Mouse (Mus musculus) heart, adult 18-20 months (tissue): Measurements from ENCODE around the gene Trim40. TPM values are rescaled to one million over a fixed set of nuclear protein-coding genes. Genes with fewer than 3 reads are reported as not detected.

Source experiments
- DNase-seq, 2 experiments: peaks; one replicate each; pipeline ENCODE4 v3.0.0; 2021 to 2022; ENCODE audit warnings: mixed read lengths in 1 of 2
- long read RNA-seq, 2 experiments: library from polyadenylated mRNA; stranded (forward); transcript quantifications; one replicate each; pipeline ENCODE4 v2.0.0; 2021
- total RNA-seq, 2 experiments: library from RNA; stranded (reverse); gene quantifications; 2 replicates each; pipeline ENCODE4 v1.2.3; 2021

Gene Trim40
- not detected for total RNA-seq
- long read RNA-seq, experiment 1, partial matches to known transcripts: 0 of 1 reads
- long read RNA-seq, experiment 1, other reads (novel, unspliced or antisense): 1 of 1 reads
- long read RNA-seq, experiment 2: 0 reads

DNA sequence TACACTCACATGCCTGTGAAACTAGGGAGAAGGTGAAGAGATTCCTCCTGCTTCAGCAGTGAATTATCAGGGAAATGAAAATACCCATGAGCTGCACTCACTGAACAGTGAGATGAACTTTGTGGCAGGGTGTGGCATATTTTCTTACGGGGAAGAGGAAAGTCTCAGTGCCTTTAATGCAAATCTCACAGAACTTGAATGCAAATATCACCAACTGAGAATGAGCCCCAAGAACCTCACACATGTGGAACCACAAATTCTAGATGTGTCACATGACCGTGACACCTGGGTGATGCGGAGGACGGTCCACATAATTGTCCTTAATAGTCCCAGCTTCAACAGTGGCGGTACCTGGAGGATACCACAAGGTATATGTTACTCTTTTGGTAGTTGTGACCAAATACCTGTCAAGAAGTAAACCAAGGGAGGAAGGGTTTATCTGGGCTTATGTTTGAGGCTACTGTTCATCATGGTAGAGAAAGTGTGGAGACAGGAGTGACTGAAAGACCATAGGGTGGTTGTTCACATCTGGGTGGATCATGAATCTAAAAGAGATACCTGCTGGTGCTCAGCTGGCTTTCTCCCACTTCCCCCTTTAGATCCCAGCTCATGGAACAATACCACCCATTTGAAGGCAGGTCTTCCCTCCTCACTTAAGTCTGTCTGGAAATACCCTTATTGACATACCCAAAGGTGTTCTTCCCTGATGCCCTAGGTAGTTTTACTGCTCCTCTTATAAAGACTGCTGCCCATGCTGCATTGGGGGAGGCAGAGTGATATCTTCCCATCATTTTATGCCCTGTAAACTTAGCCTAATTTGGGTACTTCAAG, at the start of gene Trim40:
TSS of gene Trim40 (minus strand) at position 51 of the 831 bp plus-strand sequence.
- no peak for DNase-seq

DNA sequence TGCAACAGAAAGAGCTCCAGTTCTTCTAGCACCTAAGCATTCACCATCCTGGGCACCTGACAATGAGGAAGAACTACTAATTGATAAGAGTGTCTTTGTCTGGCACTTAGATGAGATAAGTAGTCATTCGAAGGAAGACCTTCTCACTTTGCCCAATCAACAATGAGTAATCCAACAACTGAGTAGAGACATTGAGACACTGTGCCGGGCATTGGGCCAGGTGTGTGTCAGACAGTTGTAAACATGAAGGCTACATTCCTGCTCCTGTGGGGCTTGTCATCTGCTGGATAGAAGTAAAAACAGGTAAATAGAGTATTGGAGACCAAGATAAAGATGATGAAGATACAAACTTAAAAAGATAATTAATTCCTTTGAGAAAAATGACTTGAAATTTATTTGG, 48.1 kb upstream of the Trim40 start:
- DNase-seq: no peak

DNA sequence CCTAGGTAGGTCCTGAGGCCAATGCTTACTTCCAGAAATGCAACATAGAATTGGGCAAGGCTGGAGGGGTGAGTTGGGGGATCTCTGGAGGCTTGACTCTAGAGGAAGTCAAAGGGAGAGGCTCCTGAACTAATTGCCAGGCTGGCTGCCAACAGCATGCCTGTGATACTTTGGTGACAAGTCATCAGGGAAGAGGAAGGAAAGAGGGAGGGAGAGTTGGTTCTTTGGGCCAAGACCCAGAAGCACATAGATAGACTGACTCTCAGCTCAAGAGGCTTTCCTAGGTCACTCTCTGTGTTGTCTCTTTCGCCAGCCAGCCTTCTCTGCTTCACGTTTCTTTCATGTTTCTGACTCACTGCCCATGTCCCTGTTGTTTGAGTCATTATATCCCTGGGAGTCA, 41.9 kb upstream of the Trim40 start:
- DNase-seq: peak; percentile 75 to 85

DNA sequence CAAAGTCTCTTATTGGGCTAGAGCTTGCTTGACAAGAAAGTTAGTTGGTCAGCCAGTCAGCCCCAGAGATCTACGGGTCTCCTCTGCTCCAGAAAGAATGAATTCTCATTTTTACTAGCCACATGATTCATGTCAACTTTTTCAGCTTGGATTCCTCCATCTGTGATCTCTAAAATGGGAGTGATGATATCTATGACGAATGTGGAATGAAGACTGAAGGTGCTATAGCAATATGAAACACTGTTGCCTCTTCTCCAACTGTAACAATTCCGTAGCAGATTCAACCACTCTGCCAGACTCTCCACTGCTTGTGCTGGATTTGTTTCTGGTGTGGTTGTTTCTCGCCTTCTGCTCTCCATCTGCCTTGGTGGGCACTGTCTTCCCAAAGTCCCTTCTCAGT, 41.2 kb upstream of the Trim40 start:
- no peak for DNase-seq

DNA sequence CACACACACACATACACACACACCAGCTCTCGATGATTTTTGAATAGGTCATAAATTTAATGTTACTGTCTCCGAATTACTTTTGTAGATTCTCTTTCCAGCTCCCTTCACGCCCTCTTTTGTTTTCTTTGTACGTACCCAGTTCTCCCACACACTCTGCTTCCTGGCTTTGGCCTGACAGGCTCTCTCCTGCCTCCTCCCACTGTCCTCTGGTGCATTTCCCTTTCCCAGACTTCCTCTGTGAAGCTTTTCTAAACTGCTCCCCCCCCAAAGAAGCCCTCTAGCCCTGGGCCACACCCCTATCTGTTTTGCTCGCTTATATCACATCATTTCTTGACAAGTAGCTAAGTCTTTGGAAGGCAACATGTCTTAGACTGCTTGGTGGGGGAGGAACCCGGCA, 40.3 kb upstream of the Trim40 start:
- peak in 1 of 2 experiments; percentile 61 for DNase-seq

DNA sequence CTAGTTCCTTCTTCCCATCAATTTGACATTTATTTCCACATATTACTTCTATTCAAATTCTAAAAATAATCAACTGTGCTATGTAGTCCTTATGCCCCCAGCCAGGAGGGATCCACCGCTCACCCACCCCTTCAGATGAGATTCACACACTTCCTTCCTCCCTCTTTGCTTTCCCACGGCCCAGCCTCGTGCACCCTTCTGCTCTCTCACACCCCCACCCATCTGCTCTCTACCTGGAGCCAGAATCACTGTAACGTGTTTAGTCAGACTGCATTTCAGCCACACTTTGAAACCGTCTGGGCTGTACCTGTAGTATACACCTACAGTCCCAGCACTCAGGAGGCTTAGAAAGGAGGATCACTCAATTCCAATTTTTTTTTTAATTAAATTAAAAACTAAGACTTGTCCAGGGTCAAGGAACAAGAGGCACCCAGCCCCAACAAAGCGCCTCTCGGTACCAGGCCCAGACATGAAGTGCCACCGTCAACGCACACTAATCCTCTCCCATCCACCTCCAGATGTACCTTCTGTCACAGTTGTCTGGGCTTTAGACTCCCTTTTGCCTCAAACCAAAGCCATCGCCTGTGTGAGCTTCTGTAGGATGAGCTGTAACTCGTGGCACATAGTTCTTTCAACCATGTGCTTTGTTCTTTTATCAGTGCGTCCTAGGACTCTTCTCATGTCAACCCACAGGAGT, 39.5 kb upstream of the Trim40 start:
- no peak for DNase-seq

DNA sequence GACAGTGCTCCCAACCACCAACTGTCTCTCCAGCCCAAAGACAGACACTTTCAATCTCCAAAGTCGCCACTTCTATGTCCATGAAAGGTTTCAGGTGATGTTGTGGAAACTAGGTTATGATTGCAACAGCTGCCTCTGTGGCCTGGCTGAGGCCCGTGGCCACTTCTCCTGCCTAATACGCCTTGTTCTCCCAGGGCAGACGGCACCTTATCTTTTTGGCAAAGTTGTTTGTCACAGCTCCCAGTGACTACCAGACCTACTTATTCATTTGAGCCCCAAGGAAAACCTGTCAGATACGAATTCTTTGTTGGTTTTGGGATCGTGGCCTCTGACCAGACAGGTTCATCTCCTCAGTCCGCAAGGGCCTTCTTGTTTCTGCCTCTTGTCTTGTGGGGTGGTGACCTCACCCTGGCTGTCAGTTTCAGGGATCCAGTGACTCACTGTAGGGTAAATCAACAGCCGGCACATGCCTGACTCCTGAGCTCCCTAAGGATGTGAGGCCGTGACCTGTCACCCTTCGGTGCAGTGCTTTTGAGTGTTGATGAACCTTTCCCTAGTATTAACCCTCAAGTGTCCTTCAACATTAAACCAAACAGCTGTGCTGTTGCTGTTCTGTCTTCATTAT, 37.7 kb upstream of the Trim40 start:
- peak; percentile 46 to 65 for DNase-seq

DNA sequence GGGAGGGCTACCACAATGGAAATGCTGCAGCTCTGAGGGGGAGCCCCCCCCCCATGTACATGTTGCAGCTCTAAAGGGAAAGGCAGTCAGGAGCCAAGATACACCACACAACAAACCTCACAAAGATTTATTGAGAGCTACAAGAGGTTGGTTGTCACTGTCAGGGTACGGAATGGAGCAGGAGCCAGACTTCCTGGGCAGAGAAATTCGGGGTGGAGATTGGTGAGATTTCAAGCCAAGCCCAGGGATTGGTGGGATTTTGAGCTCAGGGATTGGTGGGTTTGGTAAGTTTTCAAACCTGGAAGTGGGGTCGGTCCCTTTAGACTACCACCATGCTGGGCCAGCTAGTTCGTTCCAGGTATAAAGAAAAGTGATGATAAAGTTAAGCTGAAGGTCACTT, 33.6 kb upstream of the Trim40 start:
- DNase-seq: no peak

DNA sequence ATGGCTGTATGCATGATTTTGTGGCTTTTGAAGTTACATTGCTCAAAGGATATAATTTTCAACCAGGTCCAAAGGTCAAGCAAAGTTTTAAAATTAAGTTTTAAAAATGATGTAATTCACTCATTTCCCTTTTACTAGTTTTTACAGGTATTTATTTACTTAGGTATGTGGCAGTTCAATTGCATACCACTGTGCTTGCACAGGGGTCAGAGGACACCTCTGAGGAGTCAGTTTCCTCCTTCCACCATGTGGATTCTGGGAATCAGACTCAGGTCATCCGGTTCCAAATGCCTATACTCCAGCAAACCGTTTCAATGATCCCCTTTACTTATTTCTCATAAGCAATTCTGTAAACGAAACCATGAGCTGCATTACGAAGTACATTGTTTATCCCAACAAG, 32.8 kb upstream of the Trim40 start:
- no peak for DNase-seq

DNA sequence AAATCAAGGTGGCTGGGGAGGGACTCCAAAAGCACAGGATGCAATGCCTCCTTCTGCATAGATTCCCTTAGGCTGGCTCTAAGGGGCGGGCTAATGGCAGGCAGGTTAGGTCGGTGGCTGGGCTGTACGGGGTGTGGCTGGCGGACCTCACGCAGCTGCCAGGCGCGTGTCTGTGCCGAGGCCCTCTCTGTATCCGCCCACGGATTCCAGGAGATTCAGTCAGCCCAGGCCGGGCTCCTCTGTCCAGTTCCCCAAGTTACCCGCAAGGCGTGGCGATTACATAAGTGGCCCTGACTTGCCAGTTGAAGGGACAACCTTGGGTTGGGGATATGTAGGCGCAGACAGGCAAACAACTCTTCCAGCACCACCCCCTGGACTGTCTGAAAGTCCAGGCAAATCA, 30.3 kb upstream of the Trim40 start:
- DNase-seq: peak in 1 of 2 experiments; percentile 9

DNA sequence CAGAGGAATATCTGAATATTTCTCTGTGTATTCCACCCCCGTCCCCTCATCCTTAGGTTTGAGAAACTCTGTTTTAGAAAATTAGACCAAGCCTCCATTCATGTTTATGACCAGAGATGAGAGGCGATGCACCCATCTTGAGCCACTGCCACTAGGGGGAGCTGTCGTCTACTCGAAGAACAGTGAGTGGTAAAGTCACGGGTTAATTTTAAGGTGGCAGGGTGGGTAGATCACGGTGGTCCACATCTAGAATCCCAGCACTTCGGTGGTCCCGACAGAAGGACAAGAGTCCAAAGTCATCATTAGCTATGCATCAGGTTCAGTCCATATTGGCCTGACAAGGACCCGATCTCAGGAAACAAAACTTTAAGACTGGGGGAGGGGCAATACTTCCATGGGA, 25.2 kb upstream of the Trim40 start:
- DNase-seq: peak; percentile 36 to 83

DNA sequence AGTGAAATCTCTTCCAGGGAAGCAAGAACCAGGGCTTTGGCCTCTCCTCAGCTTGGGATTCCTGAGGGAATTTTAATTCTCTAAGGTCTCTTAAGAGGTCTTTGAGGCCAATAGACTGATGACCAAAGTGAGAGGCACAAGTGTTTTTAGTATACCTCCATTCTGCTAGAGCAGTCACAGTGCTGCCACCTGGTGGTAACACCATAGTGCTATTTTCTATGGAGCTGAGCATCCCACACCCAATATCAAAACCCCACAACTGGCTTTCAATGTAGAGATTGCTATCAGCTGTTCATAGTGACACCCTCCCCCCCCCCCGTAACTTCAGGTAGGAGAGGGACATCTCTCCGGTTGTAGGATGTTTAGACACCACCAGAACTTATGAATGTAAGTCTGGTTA, 24.2 kb upstream of the Trim40 start:
- peak; percentile 69 to 87 for DNase-seq

DNA sequence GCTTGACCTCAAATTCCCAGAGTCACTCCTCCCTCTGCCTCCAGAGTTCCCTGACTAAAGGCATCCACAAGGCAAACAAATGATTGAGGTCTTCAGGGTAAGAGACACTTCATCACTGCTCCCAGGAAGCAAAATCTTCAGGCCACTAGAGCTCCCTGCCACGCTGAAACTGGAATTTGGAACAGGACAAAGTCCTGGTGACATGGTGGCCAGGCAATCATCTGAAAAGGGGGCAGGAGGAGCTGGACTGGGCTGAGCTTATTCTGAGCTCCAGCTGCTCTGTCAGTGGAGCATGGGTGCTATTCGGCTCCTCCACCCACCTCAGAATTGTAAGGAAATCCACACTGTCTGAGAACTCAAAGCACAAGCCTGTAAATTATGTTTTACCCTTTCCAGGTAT, 22.1 kb upstream of the Trim40 start:
- DNase-seq: no peak

DNA sequence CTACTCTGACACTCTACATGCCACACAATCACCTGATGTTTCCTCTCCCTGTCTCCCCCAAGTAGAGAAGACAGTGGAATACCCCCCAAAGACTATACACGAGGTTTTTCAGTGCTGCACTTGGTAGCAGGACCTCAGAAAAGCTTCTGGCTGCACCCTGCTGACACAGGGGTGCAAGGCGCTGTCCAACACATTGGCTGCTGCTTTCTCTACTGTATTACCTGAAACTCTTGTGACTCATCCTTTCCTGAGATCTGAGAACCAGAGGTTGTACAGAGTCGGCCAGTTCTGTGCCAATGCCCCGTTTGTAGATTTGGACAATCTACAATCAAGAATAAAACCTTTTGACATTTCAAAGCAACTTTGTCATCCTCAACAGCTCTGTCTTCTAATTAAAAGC, 19.9 kb upstream of the Trim40 start:
- no peak for DNase-seq

DNA sequence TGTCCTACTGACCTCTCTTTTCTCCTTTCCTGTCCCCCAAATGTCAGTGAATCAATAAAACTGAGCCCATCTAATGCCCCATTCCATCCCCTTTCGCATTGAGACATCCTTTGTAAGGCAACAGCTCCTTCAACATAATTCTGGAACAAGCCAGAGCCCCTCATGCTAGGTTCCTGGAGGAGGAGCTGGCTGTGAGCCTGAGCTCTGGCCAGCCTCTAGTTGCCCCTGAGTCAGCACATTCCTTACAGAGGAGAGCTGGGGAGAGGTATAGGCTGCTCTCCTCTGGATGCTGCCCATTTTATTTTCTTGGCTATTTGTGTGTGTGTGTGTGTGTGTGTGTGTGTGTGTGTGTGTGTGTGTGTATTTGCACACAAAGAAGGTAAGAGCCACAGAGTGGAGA, 18.3 kb upstream of the Trim40 start:
- no peak for DNase-seq

DNA sequence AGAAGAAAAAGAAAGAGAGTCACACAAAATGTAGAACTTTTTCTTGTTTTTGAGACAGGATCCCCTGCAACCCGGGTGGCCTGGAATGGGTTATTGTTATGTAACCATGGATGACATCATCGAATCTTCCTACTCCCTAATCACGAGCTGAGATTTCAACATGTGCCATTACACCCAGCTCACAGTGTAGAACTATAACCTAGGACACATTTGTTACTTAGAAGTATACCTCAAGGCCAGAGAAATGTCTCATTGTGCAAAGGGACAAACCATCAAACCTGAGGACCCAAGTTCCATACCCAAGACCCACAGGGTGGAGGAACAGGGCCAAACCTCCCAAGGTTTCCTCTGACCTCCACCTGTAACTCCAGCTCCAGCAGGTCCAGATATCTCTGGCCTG, 13.7 kb upstream of the Trim40 start:
- no peak for DNase-seq

DNA sequence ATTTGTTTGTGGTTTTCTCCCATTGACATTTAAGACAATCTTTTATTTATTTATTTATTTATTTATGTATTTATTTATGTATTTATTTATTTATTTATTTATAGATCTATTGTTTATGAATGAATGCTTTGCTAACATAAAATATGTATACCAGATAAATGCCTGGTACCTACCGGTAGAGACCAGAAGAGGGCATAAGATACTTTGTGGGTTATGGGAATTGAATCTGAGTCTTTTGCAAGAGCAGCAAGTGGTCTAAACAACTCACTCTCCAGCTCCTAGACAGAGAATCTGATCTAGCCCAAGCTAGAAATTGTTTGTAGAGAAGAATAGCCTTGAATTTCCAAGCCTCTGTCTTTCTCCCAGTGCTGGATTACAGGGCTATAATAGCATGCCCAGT, 10.8 kb upstream of the Trim40 start:
- DNase-seq: no peak

DNA sequence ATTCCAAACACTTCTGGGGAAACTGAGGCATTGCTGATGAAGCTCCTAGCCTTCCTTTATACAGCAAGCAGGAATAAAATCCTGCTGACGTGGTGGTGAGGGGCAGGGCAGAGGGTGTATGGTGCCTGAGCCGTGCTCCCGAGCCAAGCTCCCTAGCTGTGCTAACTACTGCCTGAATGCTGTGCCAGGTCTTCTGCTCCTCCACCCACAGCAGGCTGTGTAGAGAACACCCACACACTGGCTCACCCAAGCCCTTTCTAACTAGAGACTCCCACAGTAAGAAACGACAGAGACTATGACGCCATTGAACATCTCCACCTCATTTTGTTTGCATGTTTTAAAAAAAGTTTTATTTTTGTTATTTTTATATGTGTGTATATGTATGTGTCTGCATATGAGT, 10.1 kb upstream of the Trim40 start:
- DNase-seq: no peak

DNA sequence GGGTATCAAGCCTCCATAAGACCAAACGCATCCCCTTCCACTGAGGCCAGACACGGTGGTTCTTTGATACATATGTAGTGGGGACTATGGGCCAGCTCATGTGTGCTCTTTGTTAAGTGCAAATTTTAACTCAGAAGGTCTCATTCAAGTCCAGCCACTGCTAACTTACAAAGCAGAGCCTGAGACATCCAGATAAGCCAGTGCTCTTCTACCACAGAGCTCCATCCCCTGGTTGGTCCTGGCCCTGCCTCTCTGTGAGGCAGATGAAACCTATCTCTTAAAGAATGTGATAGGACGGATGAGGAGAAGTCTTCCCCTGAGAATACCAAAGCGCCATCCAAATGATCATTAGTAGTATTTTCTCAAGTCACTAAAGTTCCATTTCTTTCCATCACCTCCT, 9.5 kb upstream of the Trim40 start:
- DNase-seq: no peak

DNA sequence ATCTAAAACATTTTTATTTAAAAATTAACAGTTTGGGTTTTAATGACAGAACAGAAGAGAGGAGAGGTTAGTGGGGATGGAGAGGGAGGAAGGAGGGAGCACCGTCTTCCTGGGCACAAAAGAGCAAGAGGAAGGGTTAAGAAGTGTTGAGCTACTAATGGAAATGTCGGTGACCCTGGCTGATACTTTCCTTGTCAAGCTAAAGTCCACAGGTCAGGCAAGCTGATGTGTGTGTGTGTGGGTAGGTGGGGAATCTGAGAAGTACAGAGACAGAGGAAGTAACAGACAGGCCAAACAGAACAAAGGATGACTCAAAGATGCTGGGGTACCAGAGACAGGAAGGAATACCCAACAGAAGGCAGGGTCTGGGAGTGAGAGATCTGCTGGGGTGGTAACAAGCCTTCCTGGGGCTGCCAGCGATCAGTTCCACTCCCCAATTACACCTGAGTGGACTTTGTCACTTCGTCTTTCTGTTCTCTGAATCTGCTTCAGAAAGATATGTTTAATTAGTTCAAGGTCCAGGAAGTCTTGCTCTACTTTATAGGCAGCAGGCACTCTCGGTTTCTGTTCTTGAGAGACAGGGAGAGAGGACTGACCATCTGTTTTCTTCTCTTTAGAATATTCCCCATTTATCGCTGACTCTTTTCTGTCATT, 7.8 kb upstream of the Trim40 start, which contains the start of gene Trim31:
TSS of gene Trim31 (plus strand) at position 567 of the 654 bp plus-strand sequence.
- no peak for DNase-seq

DNA sequence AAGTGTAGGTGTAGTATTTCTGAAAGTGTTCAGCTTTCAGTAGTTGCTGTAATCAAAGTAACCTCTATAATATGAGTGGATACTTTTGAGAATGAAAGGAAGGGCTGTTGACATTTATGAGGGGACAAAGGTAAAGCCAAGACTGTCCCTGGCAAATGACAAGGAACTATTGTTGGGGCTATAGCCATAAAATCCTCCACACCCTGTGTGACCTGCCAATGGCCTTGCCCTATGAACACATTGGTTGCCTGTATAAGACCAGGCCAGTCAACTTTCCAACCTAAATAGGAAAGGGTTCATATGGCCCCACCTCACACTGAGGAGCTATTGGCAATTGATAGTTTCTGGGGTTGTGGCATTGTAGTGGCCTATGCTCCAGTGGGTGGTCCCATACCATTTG, 7.1 kb upstream of the Trim40 start:
- no peak for DNase-seq

DNA sequence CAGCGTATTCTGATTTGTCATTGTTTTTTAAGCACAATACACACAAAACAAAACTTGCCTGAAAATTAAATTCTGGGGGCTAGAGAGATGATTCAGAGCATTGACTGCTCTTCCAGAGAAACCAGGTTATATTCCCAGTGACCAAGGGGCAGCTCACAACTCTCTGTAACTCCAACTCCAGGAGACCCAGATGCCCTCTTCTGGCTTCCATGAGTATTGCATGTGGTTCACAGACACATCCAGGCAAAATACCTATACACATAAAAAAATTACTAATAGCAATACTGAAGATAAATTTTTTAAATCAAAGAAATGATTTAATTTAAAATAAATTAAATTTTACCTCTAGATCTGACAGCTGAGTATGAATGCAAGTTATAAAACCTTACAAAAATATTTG, 6.7 kb upstream of the Trim40 start:
- peak; percentile 23 to 40 for DNase-seq

DNA sequence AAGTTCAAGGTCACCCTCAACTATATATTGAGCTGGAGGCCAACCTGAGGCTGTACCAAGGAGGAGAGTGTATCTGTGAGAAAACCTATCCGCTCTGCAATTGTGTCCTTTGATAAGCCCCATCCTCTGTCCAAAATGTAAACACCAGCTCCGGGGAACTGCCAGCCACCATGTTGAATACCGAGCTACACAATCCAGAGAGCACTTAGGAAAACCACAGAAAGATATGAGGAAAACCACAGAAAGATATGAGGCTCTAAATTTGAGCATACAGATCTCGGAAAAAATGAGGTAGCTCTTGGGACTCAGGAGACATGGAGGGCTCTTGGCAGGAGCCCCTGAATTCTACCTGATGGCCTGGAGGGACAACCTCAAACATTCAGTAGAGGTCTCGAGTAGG, 3.5 kb upstream of the Trim40 start:
- DNase-seq: no peak
